Mouse (Mus musculus) stomach, postnatal 0 days (tissue): Measurements from ENCODE around the gene Pcbd2. TPM values are rescaled to one million over a fixed set of nuclear protein-coding genes. Genes with fewer than 3 reads are reported as not detected.
"Not testable (repeated sequence)": the region's sequence is repeated elsewhere in the genome, so short reads cannot be mapped to it uniquely, and the experiment has no call there.

Experiments
- ATAC-seq: fragments of 200-750 bp; cut with Nextera tagmentation; 2 replicates; pipeline ENCODE4 v1.8.0; 2017; ENCODE audit not compliant: low FRiP score, low TSS enrichment
- DNase-seq: peaks from one replicate; pipeline ENCODE4 v3.0.0-alpha.2; 2016; ENCODE audit warnings: low spot score
- H3K27ac ChIP-seq: fragments of 300-500 bp; sonication (generic); replicated peaks from 2 replicates; pipeline ENCODE4 v1.5.1; 2014; ENCODE audit warnings: mild to moderate bottlenecking, control low read depth
- H3K27me3 ChIP-seq: fragments of 300-500 bp; sonication (generic); 2 replicates; pipeline ENCODE4 v1.6.1; 2014; ENCODE audit warnings: low read length; ENCODE audit not compliant: control insufficient read depth, insufficient read depth
- H3K36me3 ChIP-seq: fragments of 300-500 bp; sonication (generic); 2 replicates; pipeline ENCODE4 v1.6.1; 2014; ENCODE audit warnings: low read length, mixed read lengths; ENCODE audit not compliant: control insufficient read depth, insufficient read depth
- H3K4me1 ChIP-seq: fragments of 300-500 bp; sonication (generic); replicated peaks from 2 replicates; pipeline ENCODE4 v1.6.1; 2014; ENCODE audit warnings: antibody characterized with exemption; ENCODE audit not compliant: control insufficient read depth, insufficient read depth
- H3K4me2 ChIP-seq: fragments of 300-500 bp; sonication (generic); replicated peaks from 2 replicates; pipeline ENCODE4 v1.6.1; 2014; ENCODE audit warnings: low read depth, mild to moderate bottlenecking, control low read depth, moderate library complexity
- H3K4me3 ChIP-seq: fragments of 300-500 bp; sonication (generic); 2 replicates; pipeline ENCODE4 v1.5.1; 2014; ENCODE audit warnings: low read depth, low read length, control low read depth
- H3K9ac ChIP-seq: fragments of 300-500 bp; sonication (generic); 2 replicates; pipeline ENCODE4 v1.6.1; 2014; ENCODE audit warnings: mild to moderate bottlenecking, low read length, control low read depth, mixed read lengths
- H3K9me3 ChIP-seq: fragments of 300-500 bp; sonication (generic); 2 replicates; pipeline ENCODE4 v1.6.1; 2016; ENCODE audit warnings: low read length; ENCODE audit not compliant: control insufficient read depth
- CTCF ChIP-seq: IDR thresholded peaks from 2 replicates; pipeline ENCODE4 v1.5.1; 2016; ENCODE audit warnings: antibody characterized with exemption, low read depth, mild to moderate bottlenecking, moderate library complexity
- EP300 ChIP-seq: optimal IDR thresholded peaks from 2 replicates; pipeline ENCODE3; 2016; ENCODE audit warnings: antibody characterized with exemption
- WGBS: fragments of 180-500 bp; shearing (Covaris S2); extraction: QIAGEN DNeasy Blood & Tissue Kit; methylation state at CpG from one replicate; pipeline ENCODE4 v1.1.7; 2014; 5-methylcytosine and 5-hydroxymethylcytosine counted together
- polyA plus RNA-seq: library from polyadenylated mRNA; unstranded; fragments of >200 nt; fragmentation: Nextera tagmentation; extraction: Ambion mirVana; gene quantifications from 2 replicates; pipeline ENCODE4 v1.2.1, GENCODE M21; 2015

Gene Pcbd2
- polyA plus RNA-seq, 1 experiment from 2014 or later: 71.2 TPM

GRCm38 (mm10) chr13:55692535-55693242 is 34.5 kb upstream of the Pcbd2 start, which contains the start of gene B230219D22Rik:
TSS of gene B230219D22Rik (plus strand) at chr13:55693124.
- Histone ChIP-seq H3K4me1 (peaks cover 8% of the 10 kb centered on the region), H3K4me3 (peak within 1 kb of the TSS; percentile 99), H3K9ac (peak within 1 kb of the TSS; percentile 100), H3K9me3 (no peaks in the 10 kb centered on the region), H3K4me2 (peak within 1 kb of the TSS; percentile 50), H3K36me3 (no peaks in the 10 kb centered on the region), H3K27me3 (no peaks in the 10 kb centered on the region), H3K27ac (peak within 1 kb of the TSS; percentile 99)
- DNase-seq (peak; percentile 90), ATAC-seq (peak; percentile 97)
- TF ChIP-seq EP300: peak; percentile 98
- peak; percentile 48 for TF ChIP-seq CTCF
- 1% methylated on average over 50 of the region's 51 CpGs for WGBS

GRCm38 (mm10) chr13:55693243-55693721 is 33.9 kb upstream of the Pcbd2 start:
- no peak for DNase-seq
- Histone ChIP-seq H3K9me3 (no peaks in the 10 kb centered on the region), H3K4me2 (peak overlapping the region; percentile 50), H3K27ac (peak overlapping the region; percentile 99), H3K4me3 (peak overlapping the region; percentile 99), H3K27me3 (no peaks in the 10 kb centered on the region), H3K9ac (peak overlapping the region; percentile 100), H3K4me1 (peaks cover 8% of the 10 kb centered on the region), H3K36me3 (no peaks in the 10 kb centered on the region)
- TF ChIP-seq CTCF: no peak
- no peak for TF ChIP-seq EP300
- ATAC-seq: no peak
- 0% methylated on average over 34 of the region's 70 CpGs for WGBS

- H3K4me2 ChIP-seq: peak overlapping the region; percentile 50
- H3K36me3 ChIP-seq: no peaks in the 10 kb centered on the region; the same call in 1 of the 2 replicates
- TF ChIP-seq EP300 (no peak), CTCF (no peak)
- peak overlapping the region; percentile 99 for H3K4me3 ChIP-seq
- WGBS: 4% methylated on average over 8 of the region's 8 CpGs
- peaks cover 8% of the 10 kb centered on the region for H3K4me1 ChIP-seq
- H3K9me3 ChIP-seq: no peaks in the 10 kb centered on the region
- ATAC-seq (no peak), DNase-seq (no peak)
- H3K9ac ChIP-seq: peak overlapping the region; percentile 100; the same call in 1 of the 2 replicates
- H3K27me3 ChIP-seq: no peaks in the 10 kb centered on the region
- H3K27ac ChIP-seq: peak overlapping the region; percentile 99; the same call in 1 of the 2 replicates
Observed at GRCm38 (mm10) chr13:55694110-55694509, 33.1 kb upstream of the Pcbd2 start.

- not testable (repeated sequence) for ATAC-seq, H3K4me3 ChIP-seq
Observed at GRCm38 (mm10) chr13:55695989-55696388, 31.2 kb upstream of the Pcbd2 start.

GRCm38 (mm10) chr13:55704301-55704700 is 22.9 kb upstream of the Pcbd2 start:
- TF ChIP-seq EP300 (no peak), CTCF (no peak)
- no peaks in the 10 kb centered on the region for H3K4me1 ChIP-seq
- no peaks in the 10 kb centered on the region for H3K27me3 ChIP-seq
- DNase-seq (no peak), ATAC-seq (no peak)
- H3K9ac ChIP-seq: no peak overlapping the region
- H3K4me2 ChIP-seq: no peak overlapping the region
- no peak overlapping the region for H3K27ac ChIP-seq
- H3K4me3 ChIP-seq: no peak overlapping the region
- H3K9me3 ChIP-seq: no peaks in the 10 kb centered on the region
- peaks cover 11% of the 10 kb centered on the region; the same call in 1 of the 2 replicates for H3K36me3 ChIP-seq
- WGBS: 78% methylated on average over 4 of the region's 4 CpGs

More at GRCm38 (mm10) chr13:55695989-55696388, 31.2 kb upstream of the Pcbd2 start:
- WGBS: no CpG with 5 or more reads among the region's 3 CpGs
- H3K36me3 ChIP-seq, H3K4me1 ChIP-seq, DNase-seq, H3K4me2 ChIP-seq, H3K27me3 ChIP-seq, H3K9me3 ChIP-seq, H3K27ac ChIP-seq, H3K9ac ChIP-seq: not testable (repeated sequence)

- WGBS: 89% methylated on average over 3 of the region's 3 CpGs
- Histone ChIP-seq H3K36me3 (no peaks in the 10 kb centered on the region), H3K9ac (no peak overlapping the region), H3K9me3 (no peaks in the 10 kb centered on the region), H3K27ac (no peak overlapping the region), H3K4me2 (no peak overlapping the region), H3K27me3 (no peaks in the 10 kb centered on the region), H3K4me1 (no peaks in the 10 kb centered on the region), H3K4me3 (no peak overlapping the region)
- TF ChIP-seq EP300 (no peak), CTCF (no peak)
- DNase-seq (no peak), ATAC-seq (no peak)
Observed at GRCm38 (mm10) chr13:55712846-55713245, 14.3 kb upstream of the Pcbd2 start.
